In genomic region chr6:32807771-32808170, GRCm38 (mm10) we compare ENCODE assay signal across 26 mouse cellular contexts.
"Had no signal": no experiment of that assay in that cellular context is flagged by ENCODE, and none has a peak within 500 bp of the region (broad histone marks: within the 10 kb centered on the region; RNA-seq: fewer than 3 reads in every experiment).

No protein-coding gene starts in this region.

- H3K27ac ChIP-seq: gastrocnemius, adult 2 months; heart, embryonic 10.5 days; hindbrain, embryonic 10.5 days; hindbrain, embryonic 12.5 days; hindbrain, embryonic 14.5 days; intestine, embryonic 15.5 days; layer of hippocampus, adult 2 months; left cerebral cortex, adult 2 months; limb, embryonic 10.5 days; limb, embryonic 12.5 days; liver, embryonic 13.5 days; liver, embryonic 15.5 days had no signal

- H3K9ac ChIP-seq: heart, embryonic 12.5 days; hindbrain, embryonic 12.5 days; hindbrain, embryonic 14.5 days; intestine, embryonic 15.5 days; limb, embryonic 12.5 days; liver, embryonic 13.5 days; liver, embryonic 15.5 days had no signal

- H3K27me3 ChIP-seq: heart, embryonic 12.5 days; hindbrain, embryonic 12.5 days; intestine, embryonic 15.5 days; limb, embryonic 12.5 days; liver, embryonic 13.5 days; liver, embryonic 15.5 days had no signal

- H3K9me3 ChIP-seq: heart, embryonic 10.5 days; heart, embryonic 12.5 days; hindbrain, embryonic 10.5 days; hindbrain, embryonic 12.5 days; intestine, embryonic 15.5 days; limb, embryonic 10.5 days; limb, embryonic 12.5 days; liver, embryonic 13.5 days; liver, embryonic 15.5 days had no signal

- H3K4me1 ChIP-seq: intestine, embryonic 15.5 days; liver, embryonic 13.5 days; liver, embryonic 15.5 days had no signal

- H3K36me3 ChIP-seq: intestine, embryonic 15.5 days; limb, embryonic 12.5 days had no signal

- H3K4me3 ChIP-seq: gastrocnemius, adult 2 months; heart, embryonic 10.5 days; heart, embryonic 12.5 days; hindbrain, embryonic 10.5 days; hindbrain, embryonic 12.5 days; intestine, embryonic 15.5 days; layer of hippocampus, adult 2 months; left cerebral cortex, adult 2 months; limb, embryonic 10.5 days; limb, embryonic 12.5 days; liver, embryonic 13.5 days; liver, embryonic 15.5 days had no signal

- ATAC-seq: hindbrain, embryonic 16.5 days; inflammation-experienced regulatory T-cells, adult 6 months; intestine, embryonic 15.5 days; intestine, postnatal 0 days had no signal

- H3K4me2 ChIP-seq: heart, embryonic 12.5 days; hindbrain, embryonic 12.5 days; hindbrain, embryonic 14.5 days; intestine, embryonic 15.5 days; limb, embryonic 12.5 days; liver, embryonic 11.5 days; liver, embryonic 13.5 days; liver, embryonic 15.5 days had no signal

- DNase-seq: gastrocnemius, adult 2 months; gastrocnemius, postnatal 10 days; gastrocnemius, postnatal 25 days; heart, postnatal 10 days; kidney, adult 18-20 months; kidney, adult 8-10 months; kidney, postnatal 10 days; kidney, postnatal 25 days; kidney, postnatal 4 days; liver; liver, embryonic 13.5 days had no signal
